Mouse (Mus musculus): Measurements from ENCODE around the gene Aunip. TPM values are rescaled to one million over a fixed set of nuclear protein-coding genes. Genes with fewer than 3 reads are reported as not detected.
A peak's percentile ranks its signal among the peaks of the same experiment; 100 is the strongest.
"Not testable (repeated sequence)": the region's sequence is repeated elsewhere in the genome, so short reads cannot be mapped to it uniquely, and the experiment has no call there.

The Aunip gene
- polyA plus RNA-seq, 1 experiment from 2014 or later, result 7.0 TPM

GRCm38 (mm10) chr4:134489986-134490665 is 20.7 kb upstream of the Aunip start:
- WGBS, result 84% methylated on average over 11 of the region's 11 CpGs
- no peaks in the 10 kb centered on the region for H3K4me1 ChIP-seq (ENCODE audit: control insufficient read depth, insufficient read depth, low read length)
- no peaks in the 10 kb centered on the region for H3K36me3 ChIP-seq (replicated peaks; ENCODE audit: control insufficient read depth, insufficient read depth, low read depth, low read length)
- no peak for ATAC-seq (replicated peaks; ENCODE audit: insufficient number of reproducible peaks, low FRiP score, low TSS enrichment, low read depth)
- DNase-seq (ENCODE audit: low spot score), result no peak
- H3K9me3 ChIP-seq (replicated peaks; ENCODE audit: control insufficient read depth, low read length), result no peaks in the 10 kb centered on the region
- no peaks in the 10 kb centered on the region for H3K27me3 ChIP-seq (ENCODE audit: control insufficient read depth, insufficient read depth, low read length)
- no peak overlapping the region for H3K9ac ChIP-seq (replicated peaks; ENCODE audit: low read length)
- H3K4me3 ChIP-seq (ENCODE audit: low read depth, low read length), result no peak overlapping the region
- no peak overlapping the region for H3K4me2 ChIP-seq (ENCODE audit: low read depth, low read length)
- no peak overlapping the region for H3K27ac ChIP-seq (replicated peaks; ENCODE audit: low read depth, low read length)

- WGBS, result 78% methylated on average over 6 of the region's 6 CpGs
- no peak overlapping the region for H3K4me2 ChIP-seq (ENCODE audit: low read depth, low read length)
- no peak for ATAC-seq (replicated peaks; ENCODE audit: insufficient number of reproducible peaks, low FRiP score, low TSS enrichment, low read depth)
- DNase-seq (ENCODE audit: low spot score), result no peak
- no peak overlapping the region for H3K4me3 ChIP-seq (ENCODE audit: low read depth, low read length)
- no peaks in the 10 kb centered on the region; the same call in 1 of the 2 replicates for H3K4me1 ChIP-seq (ENCODE audit: control insufficient read depth, insufficient read depth, low read length)
- no peak overlapping the region for H3K9ac ChIP-seq (replicated peaks; ENCODE audit: low read length)
- H3K27me3 ChIP-seq (ENCODE audit: control insufficient read depth, insufficient read depth, low read length), result no peaks in the 10 kb centered on the region
- H3K9me3 ChIP-seq (replicated peaks; ENCODE audit: control insufficient read depth, low read length), result no peaks in the 10 kb centered on the region
- H3K36me3 ChIP-seq (replicated peaks; ENCODE audit: control insufficient read depth, insufficient read depth, low read depth, low read length), result no peaks in the 10 kb centered on the region
- no peak overlapping the region for H3K27ac ChIP-seq (replicated peaks; ENCODE audit: low read depth, low read length)
Observed at GRCm38 (mm10) chr4:134491716-134492115, 19.1 kb upstream of the Aunip start.

- not testable (repeated sequence) for H3K27ac ChIP-seq (replicated peaks; ENCODE audit: low read depth, low read length); H3K27me3 ChIP-seq (ENCODE audit: control insufficient read depth, insufficient read depth, low read length); H3K4me2 ChIP-seq (ENCODE audit: low read depth, low read length); H3K4me1 ChIP-seq (ENCODE audit: control insufficient read depth, insufficient read depth, low read length); DNase-seq (ENCODE audit: low spot score); H3K4me3 ChIP-seq (ENCODE audit: low read depth, low read length); H3K9me3 ChIP-seq (replicated peaks; ENCODE audit: control insufficient read depth, low read length); H3K9ac ChIP-seq (replicated peaks; ENCODE audit: low read length); H3K36me3 ChIP-seq (replicated peaks; ENCODE audit: control insufficient read depth, insufficient read depth, low read depth, low read length); ATAC-seq (replicated peaks; ENCODE audit: insufficient number of reproducible peaks, low FRiP score, low TSS enrichment, low read depth)
- 91% methylated on average over 6 of the region's 6 CpGs for WGBS
Observed at GRCm38 (mm10) chr4:134494161-134494560, 16.6 kb upstream of the Aunip start.

DNA sequence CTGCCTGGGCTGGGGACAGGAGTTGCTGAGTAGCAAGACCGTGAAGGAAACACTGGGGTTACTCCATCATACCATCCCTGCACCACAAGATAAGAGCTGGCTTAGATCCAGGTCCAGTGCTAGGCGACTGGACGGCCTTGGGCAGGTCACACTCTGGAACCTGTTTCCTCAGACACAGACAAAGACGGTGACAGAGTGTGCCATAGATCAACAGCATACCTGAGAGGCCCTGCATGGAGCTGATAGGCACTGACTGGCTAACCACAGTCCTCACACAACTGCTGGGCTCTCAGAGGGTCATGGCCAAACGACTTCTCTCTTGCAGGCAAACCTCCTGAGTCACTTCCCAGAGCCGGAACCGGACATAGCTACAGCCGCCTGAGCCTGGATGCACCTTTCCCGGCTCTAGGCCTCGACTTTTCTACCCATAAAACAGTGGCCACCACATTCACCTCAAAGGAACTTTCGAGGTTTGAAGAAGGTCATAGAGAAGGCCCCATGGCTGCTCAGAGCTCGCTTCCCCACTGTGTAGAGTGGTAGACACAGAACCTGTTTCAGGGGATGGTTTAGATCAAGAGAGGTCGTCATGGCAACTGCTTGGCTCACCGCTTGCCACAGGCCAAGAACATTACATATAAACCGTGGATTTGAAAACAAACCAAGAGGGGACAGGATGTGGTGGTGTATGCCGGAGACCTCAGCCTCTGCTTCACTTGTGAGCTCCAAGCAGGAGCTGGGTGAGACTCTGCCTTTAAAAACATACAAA is 15.8 kb upstream of the Aunip start:
- WGBS, result 73% methylated on average over 16 of the region's 16 CpGs
- Histone ChIP-seq H3K27me3 (ENCODE audit: control insufficient read depth, insufficient read depth, low read length) (no peaks in the 10 kb centered on the region), H3K4me3 (ENCODE audit: low read depth, low read length) (no peak overlapping the region), H3K4me1 (ENCODE audit: control insufficient read depth, insufficient read depth, low read length) (peaks cover 5% of the 10 kb centered on the region), H3K9ac (replicated peaks; ENCODE audit: low read length) (no peak overlapping the region), H3K4me2 (ENCODE audit: low read depth, low read length) (no peak overlapping the region), H3K36me3 (replicated peaks; ENCODE audit: control insufficient read depth, insufficient read depth, low read depth, low read length) (no peaks in the 10 kb centered on the region), H3K27ac (replicated peaks; ENCODE audit: low read depth, low read length) (no peak overlapping the region), H3K9me3 (replicated peaks; ENCODE audit: control insufficient read depth, low read length) (no peaks in the 10 kb centered on the region)
- DNase-seq (ENCODE audit: low spot score) (peak; percentile 61), ATAC-seq (replicated peaks; ENCODE audit: insufficient number of reproducible peaks, low FRiP score, low TSS enrichment, low read depth) (no peak)

GRCm38 (mm10) chr4:134495546-134495923 is 15.3 kb upstream of the Aunip start:
- no peak overlapping the region for H3K9ac ChIP-seq (replicated peaks; ENCODE audit: low read length)
- no peak overlapping the region for H3K4me3 ChIP-seq (ENCODE audit: low read depth, low read length)
- ATAC-seq (replicated peaks; ENCODE audit: insufficient number of reproducible peaks, low FRiP score, low TSS enrichment, low read depth), result no peak
- H3K4me1 ChIP-seq (ENCODE audit: control insufficient read depth, insufficient read depth, low read length), result peaks cover 5% of the 10 kb centered on the region
- no peaks in the 10 kb centered on the region for H3K9me3 ChIP-seq (replicated peaks; ENCODE audit: control insufficient read depth, low read length)
- no peak for DNase-seq (ENCODE audit: low spot score)
- H3K4me2 ChIP-seq (ENCODE audit: low read depth, low read length), result no peak overlapping the region
- H3K27ac ChIP-seq (replicated peaks; ENCODE audit: low read depth, low read length), result no peak overlapping the region
- WGBS, result 71% methylated on average over 5 of the region's 5 CpGs
- H3K36me3 ChIP-seq (replicated peaks; ENCODE audit: control insufficient read depth, insufficient read depth, low read depth, low read length), result no peaks in the 10 kb centered on the region
- H3K27me3 ChIP-seq (ENCODE audit: control insufficient read depth, insufficient read depth, low read length), result no peaks in the 10 kb centered on the region

- 2% methylated on average over 35 of the region's 35 CpGs for WGBS
- ATAC-seq (replicated peaks; ENCODE audit: insufficient number of reproducible peaks, low FRiP score, low TSS enrichment, low read depth), result peak; percentile 40; the same call in 1 of the 2 replicates
- H3K27ac ChIP-seq (replicated peaks; ENCODE audit: low read depth, low read length), result no peak within 1 kb of the TSS
Observed at GRCm38 (mm10) chr4:134496595-134497210, 14.1 kb upstream of the Aunip start, which contains the start of gene Paqr7. TSS of gene Paqr7 (plus strand) at chr4:134496697.

GRCm38 (mm10) chr4:134497223-134497622 is 13.6 kb upstream of the Aunip start:
- no peaks in the 10 kb centered on the region for H3K36me3 ChIP-seq (replicated peaks; ENCODE audit: control insufficient read depth, insufficient read depth, low read depth, low read length)
- no peak for DNase-seq (ENCODE audit: low spot score)
- peaks cover 5% of the 10 kb centered on the region for H3K4me1 ChIP-seq (ENCODE audit: control insufficient read depth, insufficient read depth, low read length)
- peak overlapping the region; percentile 95 for H3K4me2 ChIP-seq (ENCODE audit: low read depth, low read length)
- peak overlapping the region; percentile 68 for H3K9ac ChIP-seq (replicated peaks; ENCODE audit: low read length)
- no peak overlapping the region for H3K27ac ChIP-seq (replicated peaks; ENCODE audit: low read depth, low read length)
- H3K4me3 ChIP-seq (ENCODE audit: low read depth, low read length), result peak overlapping the region; percentile 49
- no peaks in the 10 kb centered on the region for H3K27me3 ChIP-seq (ENCODE audit: control insufficient read depth, insufficient read depth, low read length)
- WGBS, result 14% methylated on average over 6 of the region's 6 CpGs
- ATAC-seq (replicated peaks; ENCODE audit: insufficient number of reproducible peaks, low FRiP score, low TSS enrichment, low read depth), result no peak
- no peaks in the 10 kb centered on the region for H3K9me3 ChIP-seq (replicated peaks; ENCODE audit: control insufficient read depth, low read length)

More at GRCm38 (mm10) chr4:134496595-134497210, 14.1 kb upstream of the Aunip start, which contains the start of gene Paqr7:
- Histone ChIP-seq H3K9me3 (replicated peaks; ENCODE audit: control insufficient read depth, low read length) (no peaks in the 10 kb centered on the region), H3K4me2 (ENCODE audit: low read depth, low read length) (peak within 1 kb of the TSS; percentile 95), H3K9ac (replicated peaks; ENCODE audit: low read length) (peak within 1 kb of the TSS; percentile 68), H3K36me3 (replicated peaks; ENCODE audit: control insufficient read depth, insufficient read depth, low read depth, low read length) (no peaks in the 10 kb centered on the region), H3K4me1 (ENCODE audit: control insufficient read depth, insufficient read depth, low read length) (peaks cover 5% of the 10 kb centered on the region), H3K4me3 (ENCODE audit: low read depth, low read length) (peak within 1 kb of the TSS; percentile 49), H3K27me3 (ENCODE audit: control insufficient read depth, insufficient read depth, low read length) (no peaks in the 10 kb centered on the region)
- peak; percentile 50 for DNase-seq (ENCODE audit: low spot score)

All from embryonic facial prominence, embryonic 11.5 days (tissue).